Mouse (Mus musculus): ENCODE results near the gene Lamp1.

DNA sequence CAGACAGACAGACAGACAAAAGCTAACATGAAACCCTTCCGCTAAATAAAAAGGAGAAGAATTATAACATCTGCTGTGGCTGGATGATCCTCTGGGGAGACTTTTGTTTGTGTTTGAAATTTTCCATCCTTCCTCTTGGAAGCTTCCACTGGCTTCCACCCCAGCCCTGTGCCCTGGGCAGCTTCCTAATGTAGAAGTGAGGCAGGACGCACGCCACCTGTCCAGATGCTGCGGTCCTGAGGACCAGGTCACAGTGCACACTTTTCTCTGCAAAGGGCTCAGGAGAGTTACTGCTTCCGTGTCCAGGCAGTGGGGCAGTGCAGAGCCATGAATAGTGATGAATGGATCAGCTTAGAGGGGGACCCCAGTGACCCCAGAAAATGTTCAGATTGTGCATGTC is 46.4 kb downstream of the Lamp1 start:
- TF ChIP-seq CTCF (IDR thresholded peaks at IDR 0.05; ENCODE audit: insufficient read depth, low read depth, low read length), result no peak
- TF ChIP-seq POLR2A (IDR thresholded peaks at IDR 0.05; ENCODE audit: insufficient read depth, low read depth, low read length), result no peak

Measured in olfactory bulb, adult 2 months (tissue).